Mouse (Mus musculus): ENCODE data around the gene Usp17ld. TPM values are rescaled to one million over a fixed set of nuclear protein-coding genes. Genes with fewer than 3 reads are reported as not detected.

The Usp17ld gene
- polyA plus RNA-seq (2012; rRNA removed; ENCODE audit: low replicate concordance), result not detected in 2 replicates

DNA sequence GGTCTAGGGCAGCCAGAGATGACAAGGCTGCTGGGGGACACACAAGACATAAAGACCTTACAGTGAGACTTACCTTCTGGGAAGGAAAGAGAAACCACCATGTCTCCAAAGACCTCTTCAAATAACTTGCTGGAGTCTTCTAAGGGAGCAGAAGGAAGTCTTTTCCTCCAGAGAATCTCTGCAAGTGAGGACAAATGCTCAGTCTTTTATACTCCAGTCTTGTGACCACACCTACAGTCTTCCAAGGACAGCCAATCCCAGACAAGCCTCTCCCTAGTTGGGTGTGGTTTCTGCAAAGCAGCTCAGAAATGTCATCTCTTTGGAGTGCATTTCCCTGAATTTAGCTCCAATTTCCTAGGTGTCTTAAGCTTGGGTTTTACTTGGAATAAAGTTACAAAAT, at the start of gene Usp17ld:
Usp17ld (minus strand) TSS at position 101 of the 400 bp plus-strand sequence.

DNA sequence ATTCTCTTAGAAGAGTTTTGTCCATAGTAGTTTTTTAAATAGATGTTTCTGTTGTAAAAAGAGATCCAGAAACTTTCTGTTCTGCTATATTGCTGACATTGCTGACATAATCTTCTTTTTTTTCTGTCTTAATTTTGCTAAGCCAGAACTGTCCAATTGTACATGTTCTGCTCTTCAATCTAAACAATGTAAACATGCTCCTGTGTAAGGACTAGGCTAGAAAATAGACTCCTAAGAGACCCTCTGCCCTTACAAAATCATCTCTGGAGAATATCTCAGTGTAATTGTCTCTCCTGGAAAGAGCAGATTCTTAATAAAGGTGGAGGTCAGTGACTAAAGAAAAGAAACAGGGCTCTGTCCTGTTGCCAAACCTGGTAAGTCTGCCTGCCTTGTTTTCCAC, 35.6 kb downstream of the Usp17ld start, which contains the start of gene Olfr594:
Olfr594 (plus strand) TSS at position 301 of the 400 bp plus-strand sequence.

DNA sequence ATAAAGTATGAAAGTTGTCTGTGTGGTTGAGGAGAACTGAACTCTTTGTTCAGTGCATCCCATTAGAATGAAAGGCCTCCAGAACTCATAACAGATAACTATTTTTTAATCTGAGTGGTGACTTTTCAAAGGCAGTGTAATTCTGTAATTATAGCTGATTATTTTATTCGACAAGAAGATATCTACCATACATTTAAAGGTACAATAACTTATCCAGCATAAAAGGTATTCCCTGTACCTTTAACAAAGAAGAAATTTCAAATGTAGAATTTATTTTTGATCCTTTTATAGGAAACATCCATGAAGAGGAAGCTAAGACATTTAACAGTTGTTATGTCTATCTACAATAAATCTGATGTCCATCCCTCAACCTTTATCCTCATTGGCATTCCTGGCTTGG, 40.7 kb downstream of the Usp17ld start, which contains the start of gene Olfr593:
Olfr593 (plus strand) TSS at position 301 of the 400 bp plus-strand sequence.

Other genes with a start within 250 kb of the Usp17ld start
- not detected in 2 replicates for gene Olfr582, start 214.5 kb downstream of the Usp17ld start, polyA plus RNA-seq (2012; rRNA removed; ENCODE audit: low replicate concordance)
- gene Olfr583, start 201.2 kb downstream of the Usp17ld start, polyA plus RNA-seq (2012; rRNA removed; ENCODE audit: low replicate concordance), result not detected in 2 replicates
- gene Olfr584, start 170.6 kb downstream of the Usp17ld start, polyA plus RNA-seq (2012; rRNA removed; ENCODE audit: low replicate concordance), result not detected in 2 replicates
- gene Olfr585, start 154.8 kb downstream of the Usp17ld start, polyA plus RNA-seq (2012; rRNA removed; ENCODE audit: low replicate concordance), result not detected in 2 replicates
- not detected in 2 replicates for gene Olfr586, start 126.9 kb downstream of the Usp17ld start, polyA plus RNA-seq (2012; rRNA removed; ENCODE audit: low replicate concordance)
- gene Olfr588-ps1, start 111.6 kb downstream of the Usp17ld start, polyA plus RNA-seq (2012; rRNA removed; ENCODE audit: low replicate concordance), result not detected in 2 replicates
- not detected in 2 replicates for gene Olfr589, start 96.1 kb downstream of the Usp17ld start, polyA plus RNA-seq (2012; rRNA removed; ENCODE audit: low replicate concordance)
- gene Olfr591, start 74.2 kb downstream of the Usp17ld start, polyA plus RNA-seq (2012; rRNA removed; ENCODE audit: low replicate concordance), result not detected in 2 replicates
- not detected in 2 replicates for gene Olfr592, start 67.7 kb downstream of the Usp17ld start, polyA plus RNA-seq (2012; rRNA removed; ENCODE audit: low replicate concordance)
- gene Olfr593, start 40.6 kb downstream of the Usp17ld start, polyA plus RNA-seq (2012; rRNA removed; ENCODE audit: low replicate concordance), result not detected in 2 replicates
- gene Olfr594, start 35.5 kb downstream of the Usp17ld start, polyA plus RNA-seq (2012; rRNA removed; ENCODE audit: low replicate concordance), result not detected in 2 replicates
- gene Olfr596, start 53.1 kb upstream of the Usp17ld start, polyA plus RNA-seq (2012; rRNA removed; ENCODE audit: low replicate concordance), result not detected in 2 replicates
- gene Olfr597, start 63.8 kb upstream of the Usp17ld start, polyA plus RNA-seq (2012; rRNA removed; ENCODE audit: low replicate concordance), result not detected in 2 replicates
- not detected in 2 replicates for gene Olfr598, start 71.1 kb upstream of the Usp17ld start, polyA plus RNA-seq (2012; rRNA removed; ENCODE audit: low replicate concordance)
- gene Olfr599, start 83.4 kb upstream of the Usp17ld start, polyA plus RNA-seq (2012; rRNA removed; ENCODE audit: low replicate concordance), result not detected in 2 replicates
- gene Olfr600, start 97.2 kb upstream of the Usp17ld start, polyA plus RNA-seq (2012; rRNA removed; ENCODE audit: low replicate concordance), result not detected in 2 replicates
- not detected in 2 replicates for gene Olfr601, start 110.2 kb upstream of the Usp17ld start, polyA plus RNA-seq (2012; rRNA removed; ENCODE audit: low replicate concordance)
- not detected in 2 replicates for gene Olfr603, start 133.7 kb upstream of the Usp17ld start, polyA plus RNA-seq (2012; rRNA removed; ENCODE audit: low replicate concordance)
- not detected in 2 replicates for gene Usp17lc, start 162.6 kb upstream of the Usp17ld start, polyA plus RNA-seq (2012; rRNA removed; ENCODE audit: low replicate concordance)
- not detected in 2 replicates for gene Olfr605, start 192.9 kb upstream of the Usp17ld start, polyA plus RNA-seq (2012; rRNA removed; ENCODE audit: low replicate concordance)
- not detected in 2 replicates for gene Olfr606, start 196.5 kb upstream of the Usp17ld start, polyA plus RNA-seq (2012; rRNA removed; ENCODE audit: low replicate concordance)
- gene Olfr607, start 211.6 kb upstream of the Usp17ld start, polyA plus RNA-seq (2012; rRNA removed; ENCODE audit: low replicate concordance), result not detected in 2 replicates
- not detected in 2 replicates for gene Olfr608, start 217.4 kb upstream of the Usp17ld start, polyA plus RNA-seq (2012; rRNA removed; ENCODE audit: low replicate concordance)
- gene Olfr609, start 245.6 kb upstream of the Usp17ld start, polyA plus RNA-seq (2012; rRNA removed; ENCODE audit: low replicate concordance), result not detected in 2 replicates

Measured in duodenum, adult 2 months (tissue).